Mouse (Mus musculus): ENCODE results near the gene Retreg3. TPM values are rescaled to one million over a fixed set of nuclear protein-coding genes. Genes with fewer than 3 reads are reported as not detected.

The Retreg3 gene
- 10 to 100 TPM; 45.1 to 49.4 TPM for total RNA-seq (2023)

DNA sequence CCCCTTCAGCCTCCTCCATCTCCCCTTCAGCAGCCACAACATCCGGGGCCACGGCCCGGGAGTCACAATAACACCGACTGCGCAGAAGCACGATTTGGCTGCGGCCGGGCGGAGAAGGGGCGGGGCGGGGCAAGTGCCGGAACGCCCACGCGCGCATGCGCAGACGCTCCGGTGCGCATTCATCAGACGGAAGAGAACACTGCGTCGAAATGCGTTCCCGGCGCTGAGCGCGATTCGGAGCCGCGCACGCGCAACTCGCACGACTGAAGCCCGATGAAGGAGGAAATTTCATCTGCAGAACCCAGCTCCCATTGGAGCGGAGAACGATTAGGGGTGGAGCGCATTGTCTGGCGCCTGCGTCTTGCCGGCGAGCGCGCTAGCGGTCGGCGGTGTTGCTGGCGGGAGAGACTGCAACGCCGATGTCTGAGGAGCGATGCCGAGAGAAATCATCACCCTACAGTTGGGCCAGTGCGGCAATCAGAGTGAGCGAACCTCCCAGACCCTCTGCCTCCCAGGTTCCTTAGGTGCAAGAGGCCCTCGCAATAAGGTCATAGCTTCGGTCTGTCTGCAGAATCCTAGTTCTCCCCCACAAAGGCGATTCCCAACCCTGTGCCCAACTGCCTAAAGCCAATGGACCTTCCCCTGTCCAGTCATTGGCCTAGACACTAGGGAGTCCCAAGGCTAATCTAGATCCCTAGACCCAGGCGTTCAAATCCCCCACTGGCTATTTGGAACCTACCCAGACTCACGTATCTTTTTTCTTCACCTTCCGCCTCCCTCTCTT, at the start of gene Retreg3, which contains the start of gene Tubg1:
Retreg3 (minus strand) TSS at position 133 of the 784 bp plus-strand sequence.
Tubg1 (plus strand) TSS at position 178 of the 784 bp plus-strand sequence.

GRCm38 (mm10) chr11:101155728-101156371, 36.2 kb upstream of the Retreg3 start, which contains the start of gene Tubg2:
Tubg2 (plus strand) TSS chr11:101155907.

GRCm38 (mm10) chr11:101095314-101096024, 24.2 kb downstream of the Retreg3 start, which contains the start of gene Psmc3ip:
Psmc3ip (minus strand) TSS chr11:101095436.

DNA sequence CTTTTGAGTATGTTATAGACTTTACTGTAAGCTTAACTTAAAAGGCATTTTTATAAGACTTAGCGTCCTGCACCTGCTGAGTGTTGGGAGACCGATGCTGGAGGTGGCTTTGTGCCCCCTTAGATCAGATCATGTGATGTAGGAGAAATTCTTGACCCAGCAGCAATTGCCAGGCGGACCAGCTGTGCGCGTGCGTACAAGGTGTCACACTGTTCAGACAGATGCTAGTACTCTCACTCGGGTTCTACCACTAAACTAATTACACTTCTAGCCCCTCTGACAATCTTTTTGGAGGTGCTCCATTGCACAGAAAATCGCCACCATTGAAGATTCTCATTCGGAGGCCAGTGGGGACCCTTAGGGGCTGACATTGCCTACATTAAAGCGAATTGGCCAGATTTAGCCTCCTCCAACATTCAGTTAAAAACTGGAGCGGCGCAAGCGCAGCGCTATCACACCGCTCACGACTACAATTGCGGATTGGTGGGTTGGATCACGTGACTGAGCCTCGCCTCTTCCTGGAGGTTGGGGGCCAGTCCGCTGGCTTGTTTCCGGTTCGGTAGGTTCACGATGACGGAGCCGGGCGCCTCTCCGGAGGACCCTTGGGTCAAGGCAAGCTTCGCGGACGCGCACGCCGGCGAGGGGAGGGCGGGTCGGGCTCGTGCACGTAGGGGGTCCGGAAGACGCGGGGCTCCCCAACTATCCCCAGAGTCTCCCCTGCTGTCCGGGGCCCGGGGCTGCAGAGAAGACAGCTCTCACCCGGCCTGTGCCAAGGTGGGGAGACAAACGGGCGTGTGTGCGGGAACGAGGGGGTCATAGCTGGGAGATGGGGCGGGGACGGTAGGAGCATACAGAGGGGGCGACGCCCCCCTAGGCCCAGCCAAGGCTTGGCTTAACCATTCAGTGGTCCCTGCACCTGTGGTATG, 32.7 kb downstream of the Retreg3 start, which contains the start of gene Mlx:
Mlx (plus strand) TSS at position 522 of the 926 bp plus-strand sequence.

DNA sequence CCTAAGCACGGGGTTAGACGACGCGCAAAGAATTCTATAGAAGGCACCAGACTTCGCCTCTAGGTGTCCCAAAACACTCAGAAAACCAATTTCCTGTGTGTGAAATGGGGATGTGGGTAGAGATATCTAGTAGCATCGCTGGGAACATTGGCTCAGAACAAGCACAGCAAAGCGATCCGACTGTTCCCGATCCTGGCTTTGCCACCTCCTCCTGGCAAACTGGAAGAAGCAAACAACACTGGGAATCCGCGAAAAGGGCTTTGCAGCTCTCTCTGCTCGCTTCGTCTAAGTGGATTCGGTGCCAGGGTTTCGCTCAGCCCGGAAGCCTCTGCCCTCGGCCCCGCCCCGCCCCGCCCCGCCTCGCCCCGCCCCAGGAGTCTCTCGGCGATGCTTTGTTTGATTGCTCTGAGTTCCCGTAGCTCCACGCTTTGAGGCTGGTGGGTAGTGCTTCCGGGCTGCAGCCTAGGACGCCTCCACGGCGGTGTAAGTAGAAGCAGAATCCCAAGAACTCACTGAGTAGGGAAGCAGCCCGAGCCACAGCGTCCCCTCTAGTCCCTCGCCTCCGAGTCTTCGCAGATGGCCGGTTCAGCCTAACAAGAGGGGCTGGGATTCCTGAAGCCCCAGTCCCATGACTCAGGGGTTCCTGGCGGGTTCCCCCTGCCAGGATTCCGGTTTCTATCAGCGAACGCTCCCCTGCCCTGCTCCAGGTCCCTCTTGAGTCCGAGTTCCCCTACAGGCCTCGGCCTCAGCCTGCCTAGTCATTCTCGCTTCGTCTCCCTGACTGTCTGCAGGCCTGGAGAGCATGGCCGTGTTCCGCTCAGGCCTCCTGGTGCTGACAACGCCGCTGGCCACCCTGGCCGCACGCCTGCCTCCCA, 37.2 kb downstream of the Retreg3 start, which contains the start of gene Coasy:
Coasy (plus strand) TSS at position 358 of the 875 bp plus-strand sequence.

GRCm38 (mm10) chr11:101078121-101078520, 41.6 kb downstream of the Retreg3 start, which contains the start of gene Hsd17b1:
Hsd17b1 (plus strand) TSS chr11:101078411.

DNA sequence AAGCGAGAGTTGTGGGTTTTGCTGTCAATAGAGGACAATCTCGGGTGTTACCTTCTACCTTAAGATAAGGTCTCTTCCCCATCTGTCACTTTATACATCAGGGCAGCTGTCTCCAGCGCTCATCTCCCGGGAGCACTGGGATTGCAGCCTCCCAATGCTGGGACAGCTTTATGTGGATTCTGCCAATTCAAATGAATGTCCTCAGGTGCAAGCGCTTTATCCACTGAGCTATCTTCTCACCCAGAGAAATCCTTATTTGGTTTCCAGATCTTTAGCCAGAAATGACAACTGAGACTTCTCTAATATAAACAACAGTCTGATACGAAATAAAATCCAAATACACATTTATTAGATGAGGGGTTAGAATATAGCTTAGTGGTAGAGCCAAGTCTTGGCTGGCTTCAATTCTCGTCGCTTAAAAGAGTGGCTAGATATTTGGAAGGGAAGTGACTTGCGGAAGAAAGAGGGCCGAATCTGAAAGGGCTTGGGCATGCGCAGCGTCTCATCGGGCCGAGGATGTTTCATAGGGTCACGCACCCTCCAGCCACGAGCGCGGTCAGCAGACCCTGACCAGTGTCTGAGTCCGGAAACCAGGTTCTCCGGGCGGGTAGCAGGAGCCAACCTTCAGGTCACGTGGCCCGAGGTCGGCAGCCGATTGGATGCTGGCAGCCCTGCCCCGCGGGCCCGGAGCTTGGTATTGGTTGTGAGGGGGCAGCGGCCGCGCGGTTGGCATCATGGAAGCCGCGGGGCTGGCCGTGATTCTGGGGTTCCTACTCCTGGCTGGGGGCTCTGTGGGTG, 50.1 kb downstream of the Retreg3 start, which contains the start of gene Naglu:
Naglu (plus strand) TSS at position 622 of the 798 bp plus-strand sequence.

Other genes with a start within 250 kb of the Retreg3 start
- 100 to 1,000 TPM; 339 to 367 TPM for gene Stat3, start 180.4 kb downstream of the Retreg3 start, total RNA-seq (2023)
- gene Cavin1, start 149.0 kb downstream of the Retreg3 start, total RNA-seq (2023), result 1 to 10 TPM; 1.3 to 1.4 TPM
- 10 to 100 TPM; 42.5 to 47.7 TPM for gene Atp6v0a1, start 110.4 kb downstream of the Retreg3 start, total RNA-seq (2023)
- 10 to 100 TPM; 17.1 to 18.2 TPM for gene Naglu, start 49.9 kb downstream of the Retreg3 start, total RNA-seq (2023)
- under 1 TPM; 0.52 to 0.60 TPM for gene Hsd17b1, start 41.5 kb downstream of the Retreg3 start, total RNA-seq (2023)
- gene Coasy, start 37.3 kb downstream of the Retreg3 start, total RNA-seq (2023), result 10 to 100 TPM; 11.9 to 13.8 TPM
- gene Mlx, start 32.6 kb downstream of the Retreg3 start, total RNA-seq (2023), result 10 to 100 TPM; 32.7 to 34.7 TPM
- gene Psmc3ip, start 24.5 kb downstream of the Retreg3 start, total RNA-seq (2023), result under 1 TPM; 0.52 to 0.71 TPM
- 1 to 10 TPM; 7.3 to 9.3 TPM for gene Tubg1, start within 50 bp of the Retreg3 start, total RNA-seq (2023)
- gene Tubg2, start 36.0 kb upstream of the Retreg3 start, total RNA-seq (2023), result under 1 TPM; 0.61 to 0.76 TPM
- gene Cntnap1, start 50.6 kb upstream of the Retreg3 start, total RNA-seq (2023), result 1 to 10 TPM; 1.2 to 1.8 TPM
- gene Plekhh3, start 51.5 kb upstream of the Retreg3 start, total RNA-seq (2023), result 1 to 10 TPM; 8.2 to 9.4 TPM
- 1 to 10 TPM in 1 of 2 experiments, not detected in 1; 1.0 TPM for gene Ccr10, start 55.5 kb upstream of the Retreg3 start, total RNA-seq (2023)
- gene Ezh1, start 106.6 kb upstream of the Retreg3 start, total RNA-seq (2023), result 10 to 100 TPM; 55.4 to 58.7 TPM
- gene Ramp2, start 126.1 kb upstream of the Retreg3 start, total RNA-seq (2023), result not detected
- gene Vps25, start 133.8 kb upstream of the Retreg3 start, total RNA-seq (2023), result 10 to 100 TPM; 61.8 to 65.1 TPM
- under 1 TPM in 1 of 2 experiments, not detected in 1; 0.21 TPM for gene Wnk4, start 140.7 kb upstream of the Retreg3 start, total RNA-seq (2023)
- gene Cntd1, start 159.1 kb upstream of the Retreg3 start, total RNA-seq (2023), result not detected
- gene Coa3, start 159.2 kb upstream of the Retreg3 start, total RNA-seq (2023), result 10 to 100 TPM; 37.7 to 38.0 TPM
- 100 to 1,000 TPM; 158 to 172 TPM for gene Becn1, start 182.4 kb upstream of the Retreg3 start, total RNA-seq (2023)
- gene Psme3, start 196.3 kb upstream of the Retreg3 start, total RNA-seq (2023), result 10 to 100 TPM; 74.0 to 80.6 TPM
- gene Aoc2, start 205.2 kb upstream of the Retreg3 start, total RNA-seq (2023), result 1 to 10 TPM; 3.5 to 4.1 TPM
- not detected for gene Aoc3, start 210.7 kb upstream of the Retreg3 start, total RNA-seq (2023)
- not detected for gene G6pc, start 247.7 kb upstream of the Retreg3 start, total RNA-seq (2023)